Mouse (Mus musculus) midbrain, embryonic 16.5 days (tissue): ENCODE measurements around the gene Mprip. TPM values are rescaled to one million over a fixed set of nuclear protein-coding genes. Genes with fewer than 3 reads are reported as not detected.
"Not testable (repeated sequence)": the region's sequence is repeated elsewhere in the genome, so short reads cannot be mapped to it uniquely, and the experiment has no call there.

Experiments used
- ATAC-seq: fragments of 200-750 bp; cut with Nextera tagmentation; 2 replicates; pipeline ENCODE4 v1.8.0; 2017; ENCODE audit warnings: moderate TSS enrichment
- H3K27ac ChIP-seq: fragments of 300-500 bp; sonication (generic); 2 replicates; pipeline ENCODE4 v1.5.1; 2014; ENCODE audit warnings: mild to moderate bottlenecking, low read length, mixed read lengths
- H3K27me3 ChIP-seq: fragments of 300-500 bp; sonication (generic); 2 replicates; pipeline ENCODE4 v1.6.1; 2014; ENCODE audit warnings: low read depth, low read length, mixed read lengths; ENCODE audit not compliant: control insufficient read depth, insufficient read depth
- H3K36me3 ChIP-seq: fragments of 300-500 bp; sonication (generic); 2 replicates; pipeline ENCODE4 v1.6.1; 2014; ENCODE audit warnings: mild to moderate bottlenecking, low read length, moderate library complexity, mixed read lengths; ENCODE audit not compliant: control insufficient read depth, insufficient read depth
- H3K4me1 ChIP-seq: fragments of 300-500 bp; sonication (generic); 2 replicates; pipeline ENCODE4 v1.6.1; 2014; ENCODE audit warnings: mild to moderate bottlenecking, low read length, mixed read lengths; ENCODE audit not compliant: control insufficient read depth, insufficient read depth
- H3K4me2 ChIP-seq: fragments of 300-500 bp; sonication (generic); 2 replicates; pipeline ENCODE4 v1.6.1; 2014; ENCODE audit warnings: mild to moderate bottlenecking, low read length, mixed read lengths
- H3K4me3 ChIP-seq: fragments of 300-500 bp; sonication (generic); 2 replicates; pipeline ENCODE4 v1.5.1; 2014; ENCODE audit warnings: low read depth, mild to moderate bottlenecking, low read length, moderate library complexity, mixed read lengths
- H3K9ac ChIP-seq: fragments of 300-500 bp; sonication (generic); 2 replicates; pipeline ENCODE4 v1.6.1; 2014; ENCODE audit warnings: low read depth, low read length, mixed read lengths
- H3K9me3 ChIP-seq: fragments of 300-500 bp; sonication (generic); replicated peaks from 2 replicates; pipeline ENCODE4 v1.6.1; 2014; ENCODE audit warnings: mild to moderate bottlenecking, low read length, mixed read lengths; ENCODE audit not compliant: control insufficient read depth, poor library complexity, severe bottlenecking
- WGBS: fragments of 180-500 bp; shearing (Covaris S2); extraction: QIAGEN DNeasy Blood & Tissue Kit; methylation state at CpG from one replicate; pipeline ENCODE4 v1.1.7; 2014; 5-methylcytosine and 5-hydroxymethylcytosine counted together
- polyA plus RNA-seq: library from polyadenylated mRNA; unstranded; fragments of >200 nt; fragmentation: Nextera tagmentation; extraction: Ambion mirVana; gene quantifications from 2 replicates; pipeline ENCODE4 v1.2.1, GENCODE M21; 2015

Gene Mprip
- polyA plus RNA-seq, 1 experiment from 2014 or later, result 35.8 TPM

- no peaks in the 10 kb centered on the region for H3K27me3 ChIP-seq
- peaks cover 48% of the 10 kb centered on the region for H3K4me1 ChIP-seq
- peak; percentile 52 for ATAC-seq
- no peaks in the 10 kb centered on the region for H3K36me3 ChIP-seq
- 5% methylated on average over 30 of the region's 30 CpGs for WGBS
- peak overlapping the region; percentile 66 for H3K4me3 ChIP-seq
- peak overlapping the region; percentile 76 for H3K9ac ChIP-seq
- no peaks in the 10 kb centered on the region for H3K9me3 ChIP-seq
- peak overlapping the region; percentile 75 for H3K4me2 ChIP-seq
- peak overlapping the region; percentile 92 for H3K27ac ChIP-seq
These were observed 2.0 kb downstream of the Mprip start for GRCm38 (mm10) chr11:59662877-59663775.

GRCm38 (mm10) chr11:59663776-59664320, 2.7 kb downstream of the Mprip start:
- peak overlapping the region; percentile 75 for H3K4me2 ChIP-seq
- H3K9me3 ChIP-seq, result no peaks in the 10 kb centered on the region
- H3K27me3 ChIP-seq, result no peaks in the 10 kb centered on the region
- H3K36me3 ChIP-seq, result no peaks in the 10 kb centered on the region
- H3K4me1 ChIP-seq, result peaks cover 48% of the 10 kb centered on the region
- peak overlapping the region; percentile 66 for H3K4me3 ChIP-seq
- WGBS, result 23% methylated on average over 3 of the region's 3 CpGs
- H3K9ac ChIP-seq, result peak overlapping the region; percentile 76
- peak overlapping the region; percentile 20; the same call in 1 of the 2 replicates for H3K27ac ChIP-seq
- ATAC-seq, result no peak

GRCm38 (mm10) chr11:59664818-59665217, 3.7 kb downstream of the Mprip start:
- H3K4me1 ChIP-seq, result peaks cover 50% of the 10 kb centered on the region
- peak overlapping the region; percentile 75 for H3K4me2 ChIP-seq
- H3K27me3 ChIP-seq, result no peaks in the 10 kb centered on the region
- 43% methylated on average over 3 of the region's 3 CpGs for WGBS
- H3K9me3 ChIP-seq, result no peaks in the 10 kb centered on the region
- no peak overlapping the region for H3K27ac ChIP-seq
- peak overlapping the region; percentile 5; the same call in 1 of the 2 replicates for H3K4me3 ChIP-seq
- ATAC-seq, result no peak
- H3K9ac ChIP-seq, result peak overlapping the region; percentile 53
- H3K36me3 ChIP-seq, result no peaks in the 10 kb centered on the region

DNA sequence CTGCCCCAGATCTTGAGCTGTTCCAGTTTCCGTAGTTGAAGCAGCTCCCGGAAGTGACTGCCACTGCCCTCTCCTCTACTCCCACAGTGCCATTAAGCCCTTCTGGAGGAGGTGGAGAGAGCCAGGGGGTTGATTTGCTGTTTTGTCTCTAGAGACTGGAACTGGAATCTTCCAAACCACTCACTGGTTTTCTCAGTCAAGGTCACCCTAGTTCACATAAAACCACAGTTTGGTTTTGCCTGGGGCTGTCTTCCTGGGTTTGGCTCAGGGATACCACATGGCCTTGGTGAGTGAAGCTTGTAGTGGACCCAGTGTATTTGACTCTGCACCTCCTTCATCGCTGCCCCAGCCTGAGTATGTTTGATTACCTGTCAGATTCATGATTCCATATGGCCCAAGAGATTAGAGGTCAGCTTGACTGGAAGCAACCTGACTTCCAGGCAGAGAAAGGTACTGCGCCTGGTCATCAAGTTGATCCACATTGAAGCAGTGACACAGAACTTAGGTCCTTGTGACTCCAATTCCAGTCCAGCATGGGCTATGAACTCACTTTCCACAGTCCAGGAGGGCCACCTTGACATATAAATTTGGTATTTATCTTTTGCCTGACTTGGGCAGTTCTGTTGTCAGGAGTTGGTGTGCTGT, 10.1 kb downstream of the Mprip start:
- H3K9me3 ChIP-seq, result no peaks in the 10 kb centered on the region
- 87% methylated on average over 4 of the region's 4 CpGs for WGBS
- no peaks in the 10 kb centered on the region for H3K27me3 ChIP-seq
- no peak overlapping the region for H3K27ac ChIP-seq
- H3K36me3 ChIP-seq, result no peaks in the 10 kb centered on the region
- peaks cover 21% of the 10 kb centered on the region for H3K4me1 ChIP-seq
- H3K4me3 ChIP-seq, result no peak overlapping the region
- H3K4me2 ChIP-seq, result no peak overlapping the region
- no peak overlapping the region for H3K9ac ChIP-seq
- no peak for ATAC-seq

DNA sequence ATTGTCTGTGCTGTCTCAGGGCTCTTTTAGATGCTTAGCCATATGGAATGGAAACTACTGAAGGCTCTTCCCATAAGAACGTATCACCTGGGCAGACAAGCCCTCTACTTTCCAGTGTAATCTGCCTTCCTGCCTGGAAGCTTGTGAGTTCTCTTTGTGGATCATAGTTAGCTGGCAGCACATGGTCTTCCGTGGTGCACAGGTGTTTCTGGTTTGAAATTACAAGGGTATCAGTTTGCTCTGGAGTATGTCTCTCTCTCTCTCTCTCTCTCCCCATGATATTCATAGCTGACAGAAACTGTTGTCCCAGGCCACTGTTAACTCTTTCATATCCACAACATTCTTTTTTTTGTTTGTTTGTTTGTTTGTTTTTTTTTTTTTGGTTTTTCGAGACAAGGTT, 12.9 kb downstream of the Mprip start:
- peaks cover 7% of the 10 kb centered on the region; the same call in 1 of the 2 replicates for H3K4me1 ChIP-seq
- H3K4me2 ChIP-seq, result no peak overlapping the region
- WGBS, result 90% methylated on average over 3 of the region's 3 CpGs
- no peaks in the 10 kb centered on the region for H3K27me3 ChIP-seq
- no peaks in the 10 kb centered on the region for H3K9me3 ChIP-seq
- no peak overlapping the region for H3K27ac ChIP-seq
- H3K9ac ChIP-seq, result no peak overlapping the region
- ATAC-seq, result no peak
- H3K4me3 ChIP-seq, result no peak overlapping the region
- H3K36me3 ChIP-seq, result no peaks in the 10 kb centered on the region

GRCm38 (mm10) chr11:59674746-59675145, 13.6 kb downstream of the Mprip start:
- H3K9ac ChIP-seq, H3K4me3 ChIP-seq, H3K27me3 ChIP-seq, ATAC-seq, H3K27ac ChIP-seq, H3K9me3 ChIP-seq, H3K36me3 ChIP-seq, H3K4me1 ChIP-seq, H3K4me2 ChIP-seq: not testable (repeated sequence)
- 94% methylated on average over 8 of the region's 8 CpGs for WGBS

DNA sequence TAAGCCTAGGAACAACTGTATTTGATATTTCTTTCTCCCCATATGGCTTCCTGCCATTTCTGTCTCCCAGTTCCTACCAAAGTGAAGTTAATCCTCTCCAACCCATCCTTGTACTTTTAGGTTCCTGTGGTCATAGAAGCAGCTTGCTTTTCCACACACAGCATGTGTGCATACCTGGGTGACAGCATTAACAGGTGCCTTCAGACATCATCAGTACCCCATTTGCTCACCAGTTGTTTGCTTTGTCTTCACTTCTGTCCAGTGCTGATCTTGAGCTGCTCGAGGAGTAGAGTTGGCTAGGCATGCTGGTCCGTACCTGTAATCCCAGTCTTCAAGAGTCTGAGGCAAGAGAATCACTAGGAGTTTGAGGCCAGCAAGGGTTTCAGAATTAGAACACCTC, 16.7 kb downstream of the Mprip start:
- no peaks in the 10 kb centered on the region for H3K36me3 ChIP-seq
- H3K9me3 ChIP-seq, result no peaks in the 10 kb centered on the region
- no peak overlapping the region for H3K9ac ChIP-seq
- no peak overlapping the region for H3K4me3 ChIP-seq
- no peak for ATAC-seq
- H3K4me1 ChIP-seq, result no peaks in the 10 kb centered on the region
- 97% methylated on average over 2 of the region's 2 CpGs for WGBS
- H3K27me3 ChIP-seq, result no peaks in the 10 kb centered on the region
- no peak overlapping the region for H3K27ac ChIP-seq
- H3K4me2 ChIP-seq, result no peak overlapping the region

GRCm38 (mm10) chr11:59678693-59679092, 17.6 kb downstream of the Mprip start:
- Histone ChIP-seq H3K4me1 (no peaks in the 10 kb centered on the region), H3K4me3 (no peak overlapping the region), H3K9ac (no peak overlapping the region), H3K9me3 (no peaks in the 10 kb centered on the region), H3K27me3 (no peaks in the 10 kb centered on the region), H3K27ac (no peak overlapping the region), H3K4me2 (no peak overlapping the region), H3K36me3 (no peaks in the 10 kb centered on the region)
- 100% methylated on average over 2 of the region's 2 CpGs for WGBS
- no peak for ATAC-seq

DNA sequence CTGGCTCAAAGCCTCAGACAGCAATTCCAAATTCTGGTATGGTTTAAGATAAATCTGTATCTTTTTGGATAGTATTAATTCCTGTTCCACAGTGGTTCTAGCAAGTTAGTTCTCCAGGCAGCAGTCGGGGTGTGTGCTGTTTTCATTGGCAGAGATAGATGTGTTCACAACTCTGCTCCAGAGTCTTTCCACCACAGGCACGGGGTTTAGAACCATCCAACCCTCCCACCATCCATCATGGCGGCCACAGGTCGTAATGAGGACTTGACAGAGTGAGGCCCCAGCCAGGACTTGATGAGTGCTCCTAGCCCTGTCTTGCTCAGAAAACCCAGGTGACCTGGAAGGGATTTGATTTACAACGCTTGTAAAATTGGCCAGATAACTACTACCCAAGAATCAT, 19.0 kb downstream of the Mprip start:
- Histone ChIP-seq H3K9ac (no peak overlapping the region), H3K4me2 (no peak overlapping the region), H3K4me3 (no peak overlapping the region), H3K27me3 (no peaks in the 10 kb centered on the region), H3K27ac (no peak overlapping the region), H3K36me3 (no peaks in the 10 kb centered on the region), H3K4me1 (no peaks in the 10 kb centered on the region), H3K9me3 (no peaks in the 10 kb centered on the region)
- ATAC-seq, result no peak
- 96% methylated on average over 5 of the region's 5 CpGs for WGBS
